Mouse (Mus musculus) spleen, postnatal 4 days (tissue): ENCODE results near the gene Gm5725.
"Not testable (repeated sequence)": the region's sequence is repeated elsewhere in the genome, so short reads cannot be mapped to it uniquely, and the experiment has no call there.

Source experiments
- DNase-seq, 2 experiments: peaks; one replicate each; pipeline ENCODE4 v3.0.0; 2022; ENCODE audit warnings: low spot score in 2 of 2

Gm5725 gene

GRCm38 (mm10) chr7:21844167-21844566 is at the start of gene Gm5725:
Gene Gm5725, minus strand, starts transcription at chr7:21844267.
- DNase-seq, result not testable (repeated sequence)

GRCm38 (mm10) chr7:21832051-21832450 is 12.0 kb downstream of the Gm5725 start, which contains the start of gene Vmn1r135:
Gene Vmn1r135, plus strand, starts transcription at chr7:21832351.
- not testable (repeated sequence) for DNase-seq

- not testable (repeated sequence) for DNase-seq
These were observed 47.4 kb downstream of the Gm5725 start, which contains the start of gene Gm4177 for GRCm38 (mm10) chr7:21796628-21797027. Gene Gm4177, minus strand, starts transcription at chr7:21796728.
